Mouse (Mus musculus) bone marrow, adult 2 months (tissue): ENCODE measurements around the gene Olfr652. TPM values are rescaled to one million over a fixed set of nuclear protein-coding genes. Genes with fewer than 3 reads are reported as not detected.

Experiments used
- H3K27ac ChIP-seq: fragments of 200-500 bp; 2 replicates; pipeline ENCODE4 v1.5.1; 2012; ENCODE audit warnings: low read depth, mild to moderate bottlenecking, control low read depth, inconsistent platforms, low read length; ENCODE audit not compliant: control insufficient read depth, poor library complexity, insufficient read depth
- H3K4me1 ChIP-seq: fragments of 200-500 bp; 2 replicates; pipeline ENCODE4 v1.6.1; 2011; ENCODE audit warnings: low read length; ENCODE audit not compliant: control insufficient read depth, insufficient read depth
- H3K4me3 ChIP-seq: fragments of 200-500 bp; replicated peaks from 2 replicates; pipeline ENCODE3; 2011; ENCODE audit warnings: mild to moderate bottlenecking, low read depth, low read length, control low read depth; ENCODE audit not compliant: control insufficient read depth
- CTCF ChIP-seq: fragments of 200-500 bp; IDR thresholded peaks from 2 replicates; pipeline ENCODE4 v1.5.1; 2011; ENCODE audit warnings: low read length, control low read depth; ENCODE audit not compliant: control insufficient read depth, insufficient read depth
- POLR2A ChIP-seq: fragments of 200-500 bp; IDR thresholded peaks from 2 replicates; pipeline ENCODE4 v1.6.1; 2011; ENCODE audit warnings: low read depth, mild to moderate bottlenecking, control low read depth, low read length, borderline replicate concordance; ENCODE audit not compliant: control insufficient read depth
- WGBS: fragments of 180-500 bp; shearing (Covaris S2); methylation state at CpG from one replicate; pipeline ENCODE4 v1.1.7; 2018; 5-methylcytosine and 5-hydroxymethylcytosine counted together
- polyA plus RNA-seq: library from polyadenylated mRNA; stranded (reverse); fragments of >200 nt; gene quantifications from 2 replicates; pipeline ENCODE4 v1.2.4, GENCODE M21; 2011; ENCODE audit warnings: low replicate concordance; ENCODE audit not compliant: missing spikeins, insufficient read depth, insufficient read length

Olfr652 gene
- not detected in 2 replicates for polyA plus RNA-seq

GRCm38 (mm10) chr7:104560601-104561000 is at the start of gene Olfr652:
Olfr652 (plus strand) TSS chr7:104560901.
- Histone ChIP-seq H3K4me3 (no peak within 1 kb of the TSS), H3K27ac (no peak within 1 kb of the TSS), H3K4me1 (no peaks in the 10 kb centered on the region)
- TF ChIP-seq POLR2A (no peak), CTCF (no peak)

DNA sequence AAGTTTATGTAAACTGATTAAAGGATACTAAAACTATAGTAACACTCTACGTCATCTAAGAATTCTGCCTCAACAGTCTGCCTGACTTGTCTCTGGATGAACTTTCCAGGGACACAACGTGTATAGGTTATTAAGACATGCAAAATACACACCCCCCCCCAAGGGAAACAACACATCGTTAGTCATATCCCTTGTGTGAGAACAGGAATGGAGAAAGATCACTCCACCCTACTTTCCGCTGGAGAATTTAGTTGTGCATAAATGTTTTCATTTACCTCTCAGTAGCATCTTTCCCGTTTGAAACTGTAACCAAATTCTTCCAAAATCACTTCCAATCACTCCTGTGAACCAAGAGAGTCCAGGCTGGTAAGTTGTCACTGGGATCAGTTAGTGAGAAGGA is 10.9 kb upstream of the Olfr652 start, which contains the start of gene Olfr651:
Gene Olfr651 (plus strand): TSS at position 301 of the 400 bp plus-strand sequence.
- no peak within 1 kb of the TSS for H3K27ac ChIP-seq
- no peaks in the 10 kb centered on the region for H3K4me1 ChIP-seq
- TF ChIP-seq CTCF (no peak), POLR2A (no peak)
- 76% methylated on average over 5 of the region's 5 CpGs for WGBS
- no peak within 1 kb of the TSS for H3K4me3 ChIP-seq

GRCm38 (mm10) chr7:104552700-104553099 is 8.0 kb upstream of the Olfr652 start:
- H3K27ac ChIP-seq = no peak overlapping the region
- no peaks in the 10 kb centered on the region for H3K4me1 ChIP-seq
- WGBS = 64% methylated on average over 1 of the region's 1 CpGs
- H3K4me3 ChIP-seq = no peak overlapping the region
- TF ChIP-seq CTCF (no peak), POLR2A (no peak)

GRCm38 (mm10) chr7:104577014-104577413 is 16.3 kb downstream of the Olfr652 start, which contains the start of gene Olfr653:
Olfr653 (plus strand) TSS chr7:104577314.
- TF ChIP-seq POLR2A (no peak), CTCF (no peak)
- Histone ChIP-seq H3K4me1 (no peaks in the 10 kb centered on the region), H3K4me3 (no peak within 1 kb of the TSS), H3K27ac (no peak within 1 kb of the TSS)
- 51% methylated on average over 2 of the region's 2 CpGs for WGBS

DNA sequence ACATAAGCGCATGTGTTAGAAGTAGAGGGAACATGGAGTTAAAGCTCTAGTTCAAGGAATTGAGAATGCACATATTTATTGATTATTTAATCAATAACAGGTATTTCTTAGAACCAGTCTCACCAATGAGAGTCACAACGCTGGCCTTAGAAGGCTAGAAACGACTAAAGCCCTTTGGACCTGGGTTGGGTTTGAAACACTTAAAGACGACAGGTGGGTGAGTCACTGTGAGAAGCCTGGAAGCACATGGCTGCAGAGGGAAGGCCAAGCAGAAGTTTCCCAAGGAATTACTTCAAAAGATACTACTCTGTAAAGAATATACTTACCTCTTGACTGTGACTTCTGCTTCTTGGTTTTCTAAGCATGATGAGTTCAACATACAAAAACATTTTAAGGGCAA is 20.1 kb downstream of the Olfr652 start:
- WGBS = 80% methylated on average over 4 of the region's 4 CpGs
- no peak for TF ChIP-seq CTCF
- Histone ChIP-seq H3K4me1 (no peaks in the 10 kb centered on the region), H3K4me3 (no peak overlapping the region), H3K27ac (no peak overlapping the region)

- TF ChIP-seq POLR2A (no peak), CTCF (no peak)
- H3K27ac ChIP-seq = no peak overlapping the region
- 82% methylated on average over 4 of the region's 4 CpGs for WGBS
- no peak overlapping the region for H3K4me3 ChIP-seq
- H3K4me1 ChIP-seq = no peaks in the 10 kb centered on the region
These were observed 20.7 kb downstream of the Olfr652 start for GRCm38 (mm10) chr7:104581429-104581828.

DNA sequence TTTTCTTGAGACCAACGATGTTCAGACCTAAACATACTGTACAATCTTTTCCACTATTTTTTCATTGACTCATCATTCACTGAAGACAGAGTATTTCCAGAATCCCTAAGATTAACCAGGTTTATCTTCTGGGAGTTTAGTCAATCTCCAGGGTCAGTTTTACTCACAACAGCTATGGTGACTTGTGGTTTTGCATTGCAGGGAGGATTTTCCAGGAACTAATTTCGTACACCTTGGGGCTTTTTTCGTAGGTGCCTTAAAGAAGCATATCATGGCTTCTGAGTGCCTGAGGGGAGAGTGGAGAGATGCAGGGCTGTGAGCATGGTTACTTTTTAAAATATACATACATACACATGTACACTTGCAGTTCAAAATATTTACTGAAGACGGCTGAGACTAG is 26.0 kb downstream of the Olfr652 start, which contains the start of gene Olfr654:
Gene Olfr654 (plus strand): TSS at position 301 of the 400 bp plus-strand sequence.
- TF ChIP-seq CTCF = no peak
- no peak for TF ChIP-seq POLR2A
- Histone ChIP-seq H3K4me1 (no peaks in the 10 kb centered on the region), H3K27ac (no peak within 1 kb of the TSS), H3K4me3 (no peak within 1 kb of the TSS)
- 77% methylated on average over 4 of the region's 4 CpGs for WGBS

- 68% methylated on average over 5 of the region's 5 CpGs for WGBS
- Histone ChIP-seq H3K4me3 (no peak overlapping the region), H3K27ac (no peak overlapping the region), H3K4me1 (no peaks in the 10 kb centered on the region)
- TF ChIP-seq POLR2A = no peak
- no peak for TF ChIP-seq CTCF
These were observed 27.6 kb downstream of the Olfr652 start for GRCm38 (mm10) chr7:104588274-104588673.

- TF ChIP-seq CTCF (no peak), POLR2A (no peak)
- WGBS = 79% methylated on average over 2 of the region's 2 CpGs
- H3K4me1 ChIP-seq = no peaks in the 10 kb centered on the region
- H3K27ac ChIP-seq = no peak within 1 kb of the TSS
- no peak within 1 kb of the TSS for H3K4me3 ChIP-seq
These were observed 41.0 kb downstream of the Olfr652 start, which contains the start of gene Olfr655 for GRCm38 (mm10) chr7:104601679-104602078. Olfr655 (minus strand) TSS chr7:104601779.
